15 mouse cellular contexts compared by ENCODE assay signal in the genomic region with DNA sequence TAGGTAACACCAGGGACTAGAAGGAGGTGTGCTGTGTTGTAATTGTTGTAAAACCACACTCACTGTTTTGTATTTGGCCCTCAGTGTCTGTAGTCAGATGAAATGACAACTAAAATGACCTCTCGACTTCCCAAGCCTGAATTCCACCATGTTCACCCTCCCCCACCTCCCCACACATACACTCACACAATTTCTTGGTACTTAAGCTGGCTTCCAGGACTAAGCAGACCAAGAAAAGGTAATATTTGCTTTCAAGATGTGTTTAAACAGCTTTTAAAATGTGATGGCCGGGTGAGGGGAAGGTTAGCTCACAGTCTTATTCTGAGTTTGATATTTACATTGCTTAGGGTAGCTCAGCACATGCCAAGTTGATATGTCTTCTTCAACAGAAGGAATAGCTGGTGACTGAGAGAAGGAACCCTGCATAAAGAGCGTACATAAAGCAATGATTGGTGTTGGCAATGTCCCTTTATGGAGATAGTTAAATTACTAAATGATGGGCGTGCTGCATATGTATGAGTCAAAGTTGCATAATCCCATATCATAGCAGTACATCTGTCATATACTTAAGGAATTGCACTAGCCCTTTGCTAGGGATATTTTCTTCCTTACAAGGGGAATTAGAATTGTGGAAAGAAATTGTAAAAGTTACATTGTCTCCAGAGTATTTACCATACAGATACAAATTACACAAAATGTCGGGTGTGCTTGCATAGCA.
"Had no signal": no experiment of that assay in that cellular context is flagged by ENCODE, and none has a peak within 500 bp of the region (broad histone marks: within the 10 kb centered on the region; RNA-seq: fewer than 3 reads in every experiment).

No protein-coding gene starts in this region.

- H3K9ac ChIP-seq: kidney, embryonic 15.5 days; limb, embryonic 15.5 days; liver, embryonic 12.5 days; midbrain, embryonic 12.5 days; neural tube, embryonic 13.5 days had no signal

- DNase-seq: kidney, adult 2 months; kidney, postnatal 25 days; layer of hippocampus, adult 9-11 months; layer of hippocampus, postnatal 36 days; lung, postnatal 10 days; retina, postnatal 1 day; right cerebral cortex, postnatal 4 days; spleen, adult 18-20 months; thymus, postnatal 4 days had no signal

- H3K4me3 ChIP-seq: kidney, embryonic 15.5 days; limb, embryonic 15.5 days; liver, embryonic 12.5 days; midbrain, embryonic 12.5 days; neural tube, embryonic 13.5 days had no signal

- H3K27ac ChIP-seq: kidney, embryonic 15.5 days; limb, embryonic 15.5 days; liver, embryonic 12.5 days; midbrain, embryonic 12.5 days; neural tube, embryonic 13.5 days had no signal

- H3K27me3 ChIP-seq: kidney, embryonic 15.5 days; limb, embryonic 15.5 days; liver, embryonic 12.5 days; midbrain, embryonic 12.5 days; neural tube, embryonic 13.5 days had no signal

- H3K9me3 ChIP-seq: kidney, embryonic 15.5 days; limb, embryonic 15.5 days; liver, embryonic 12.5 days; midbrain, embryonic 12.5 days; neural tube, embryonic 13.5 days had no signal

- H3K4me2 ChIP-seq: kidney, embryonic 15.5 days; limb, embryonic 15.5 days; liver, embryonic 12.5 days; midbrain, embryonic 12.5 days; neural tube, embryonic 13.5 days had no signal

- H3K4me1 ChIP-seq: kidney, embryonic 15.5 days; liver, embryonic 12.5 days had no signal

- H3K36me3 ChIP-seq: kidney, embryonic 15.5 days; liver, embryonic 12.5 days; midbrain, embryonic 12.5 days had no signal

- ATAC-seq: liver, embryonic 12.5 days; midbrain, embryonic 16.5 days had no signal
